Mouse (Mus musculus): Measurements from ENCODE around the gene Cmya5. TPM values are rescaled to one million over a fixed set of nuclear protein-coding genes. Genes with fewer than 3 reads are reported as not detected.
"Not testable (repeated sequence)": the region's sequence is repeated elsewhere in the genome, so short reads cannot be mapped to it uniquely, and the experiment has no call there.

The Cmya5 gene
- polyA plus RNA-seq, 1 experiment from 2014 or later = 0.14 TPM

DNA sequence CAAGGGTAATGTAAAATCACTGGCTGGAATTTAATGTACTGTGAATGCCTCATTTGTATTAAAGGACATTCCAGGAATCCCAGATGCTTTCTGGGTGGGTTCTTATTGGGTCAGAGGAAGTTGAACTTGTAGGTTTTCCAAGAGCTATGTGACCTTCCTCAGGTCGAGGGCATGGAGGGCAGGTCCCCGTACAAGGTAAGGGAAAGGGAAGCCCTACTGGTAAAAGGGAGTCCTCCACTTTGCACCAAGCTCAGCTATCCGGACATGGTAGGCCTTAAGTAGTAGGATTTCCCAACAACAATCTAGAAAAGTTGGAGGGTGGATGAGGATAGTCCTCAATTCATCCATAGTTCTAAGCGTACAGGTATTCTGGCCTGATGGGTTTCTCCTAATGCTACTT is 58.8 kb downstream of the Cmya5 start:
- ATAC-seq (ENCODE audit: low FRiP score) (no peak), DNase-seq (ENCODE audit: low spot score) (no peak)
- Histone ChIP-seq H3K4me3 (ENCODE audit: low read depth, low read length) (no peak overlapping the region), H3K36me3 (ENCODE audit: control insufficient read depth, insufficient read depth, low read length) (no peaks in the 10 kb centered on the region), H3K9me3 (ENCODE audit: control insufficient read depth, low read length) (no peaks in the 10 kb centered on the region), H3K4me2 (replicated peaks; ENCODE audit: low read depth, low read length) (no peak overlapping the region), H3K4me1 (replicated peaks; ENCODE audit: control insufficient read depth, insufficient read depth, low read length) (no peaks in the 10 kb centered on the region), H3K27ac (ENCODE audit: low read depth, low read length) (no peak overlapping the region), H3K9ac (ENCODE audit: low read depth, low read length) (no peak overlapping the region), H3K27me3 (ENCODE audit: control insufficient read depth, insufficient read depth, low read length) (no peaks in the 10 kb centered on the region)
- 81% methylated on average over 4 of the region's 4 CpGs for WGBS

- WGBS = 73% methylated on average over 1 of the region's 1 CpGs
Measured at GRCm38 (mm10) chr13:93082324-93082723, 62.2 kb downstream of the Cmya5 start.

DNA sequence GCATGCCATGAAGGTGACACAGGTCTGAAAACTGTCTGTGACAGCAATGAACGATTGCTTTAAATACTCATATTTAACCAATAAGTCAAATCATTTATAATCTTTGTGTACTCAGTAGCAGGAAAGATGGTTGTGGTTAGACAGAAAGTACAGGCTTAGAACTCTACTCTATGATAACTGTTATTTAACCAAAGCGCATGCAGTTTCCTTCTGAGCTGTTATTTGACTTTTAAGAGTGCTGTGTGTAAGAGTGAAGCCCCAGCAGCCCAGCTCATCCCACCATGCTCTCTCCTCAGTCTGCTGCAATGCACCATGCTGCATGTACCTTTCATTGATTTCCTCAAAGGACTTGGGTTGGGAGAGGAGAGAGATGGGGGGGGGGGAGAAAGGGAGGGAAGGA is 63.7 kb downstream of the Cmya5 start:
- H3K27ac ChIP-seq (ENCODE audit: low read depth, low read length) = no peak overlapping the region
- H3K36me3 ChIP-seq (ENCODE audit: control insufficient read depth, insufficient read depth, low read length) = no peaks in the 10 kb centered on the region
- ATAC-seq (ENCODE audit: low FRiP score) (no peak), DNase-seq (ENCODE audit: low spot score) (no peak)
- H3K4me1 ChIP-seq (replicated peaks; ENCODE audit: control insufficient read depth, insufficient read depth, low read length) = no peaks in the 10 kb centered on the region
- WGBS = 92% methylated on average over 2 of the region's 2 CpGs
- no peaks in the 10 kb centered on the region for H3K9me3 ChIP-seq (ENCODE audit: control insufficient read depth, low read length)
- H3K4me2 ChIP-seq (replicated peaks; ENCODE audit: low read depth, low read length) = no peak overlapping the region
- no peak overlapping the region for H3K9ac ChIP-seq (ENCODE audit: low read depth, low read length)
- no peak overlapping the region for H3K4me3 ChIP-seq (ENCODE audit: low read depth, low read length)
- H3K27me3 ChIP-seq (ENCODE audit: control insufficient read depth, insufficient read depth, low read length) = no peaks in the 10 kb centered on the region

More at GRCm38 (mm10) chr13:93082324-93082723, 62.2 kb downstream of the Cmya5 start:
- H3K4me2 ChIP-seq (replicated peaks; ENCODE audit: low read depth, low read length); H3K9ac ChIP-seq (ENCODE audit: low read depth, low read length); H3K27ac ChIP-seq (ENCODE audit: low read depth, low read length); H3K27me3 ChIP-seq (ENCODE audit: control insufficient read depth, insufficient read depth, low read length); H3K4me1 ChIP-seq (replicated peaks; ENCODE audit: control insufficient read depth, insufficient read depth, low read length); ATAC-seq (ENCODE audit: low FRiP score); H3K9me3 ChIP-seq (ENCODE audit: control insufficient read depth, low read length); DNase-seq (ENCODE audit: low spot score); H3K36me3 ChIP-seq (ENCODE audit: control insufficient read depth, insufficient read depth, low read length); H3K4me3 ChIP-seq (ENCODE audit: low read depth, low read length): not testable (repeated sequence)

GRCm38 (mm10) chr13:93074147-93074641 is 70.3 kb downstream of the Cmya5 start:
- H3K9me3 ChIP-seq (ENCODE audit: control insufficient read depth, low read length) = no peaks in the 10 kb centered on the region
- H3K4me2 ChIP-seq (replicated peaks; ENCODE audit: low read depth, low read length) = no peak overlapping the region
- no peaks in the 10 kb centered on the region for H3K4me1 ChIP-seq (replicated peaks; ENCODE audit: control insufficient read depth, insufficient read depth, low read length)
- 66% methylated on average over 17 of the region's 17 CpGs for WGBS
- H3K27ac ChIP-seq (ENCODE audit: low read depth, low read length) = no peak overlapping the region
- H3K36me3 ChIP-seq (ENCODE audit: control insufficient read depth, insufficient read depth, low read length) = no peaks in the 10 kb centered on the region
- no peak overlapping the region for H3K4me3 ChIP-seq (ENCODE audit: low read depth, low read length)
- no peak overlapping the region for H3K9ac ChIP-seq (ENCODE audit: low read depth, low read length)
- no peaks in the 10 kb centered on the region for H3K27me3 ChIP-seq (ENCODE audit: control insufficient read depth, insufficient read depth, low read length)
- ATAC-seq (ENCODE audit: low FRiP score) (no peak), DNase-seq (ENCODE audit: low spot score) (peak; percentile 10)

DNA sequence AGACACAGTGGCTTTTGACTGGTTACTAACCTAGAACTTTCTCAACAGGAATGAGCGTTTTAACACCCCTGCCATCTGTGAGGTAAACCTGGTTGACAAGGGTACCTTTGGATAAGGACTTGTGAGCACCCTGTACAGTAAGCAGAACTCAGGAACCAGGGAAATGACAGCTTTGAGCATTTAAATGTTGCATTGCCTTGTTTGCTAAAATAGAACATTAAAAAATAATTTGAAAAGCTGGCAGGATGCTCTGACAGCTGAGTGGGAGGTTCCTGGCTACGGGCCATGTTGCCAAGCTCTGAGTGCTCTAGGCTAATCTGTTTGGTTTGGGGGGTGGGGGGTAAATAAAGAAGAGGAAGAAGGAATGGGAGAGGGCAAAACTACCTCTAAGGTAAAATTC is 70.9 kb downstream of the Cmya5 start:
- WGBS = 39% methylated on average over 2 of the region's 2 CpGs
- ATAC-seq (ENCODE audit: low FRiP score) = no peak
- H3K9me3 ChIP-seq (ENCODE audit: control insufficient read depth, low read length) = no peaks in the 10 kb centered on the region

DNA sequence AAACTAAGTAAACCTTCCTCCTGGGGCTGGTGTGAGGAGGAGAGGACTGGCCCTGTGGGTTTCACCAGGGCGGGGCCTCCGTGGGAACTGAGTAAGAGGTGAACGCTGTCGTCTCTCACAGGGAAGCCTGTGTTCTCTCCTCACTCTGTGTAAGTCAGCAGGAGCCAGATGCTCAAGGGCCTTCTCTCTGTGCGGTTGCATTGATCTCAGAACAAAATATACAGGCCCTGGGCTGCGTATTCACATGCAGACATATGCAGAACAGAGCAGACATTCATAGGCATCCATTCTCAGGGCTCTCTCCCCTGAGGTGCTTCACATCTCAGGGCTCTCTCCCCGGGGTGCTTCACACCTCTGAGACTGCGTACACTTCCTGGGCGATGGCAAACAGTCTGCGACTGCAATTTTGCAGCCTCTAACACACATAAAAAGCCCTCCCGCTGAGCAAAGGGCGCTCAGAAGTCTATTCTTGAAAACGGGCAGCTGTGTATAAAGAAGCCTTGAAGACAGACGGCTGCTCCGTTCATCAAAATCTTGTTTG is 71.6 kb downstream of the Cmya5 start:
- no peaks in the 10 kb centered on the region for H3K9me3 ChIP-seq (ENCODE audit: control insufficient read depth, low read length)
- no peaks in the 10 kb centered on the region for H3K36me3 ChIP-seq (ENCODE audit: control insufficient read depth, insufficient read depth, low read length)
- no peaks in the 10 kb centered on the region for H3K4me1 ChIP-seq (replicated peaks; ENCODE audit: control insufficient read depth, insufficient read depth, low read length)
- ATAC-seq (ENCODE audit: low FRiP score) (peak; percentile 72), DNase-seq (ENCODE audit: low spot score) (peak; percentile 33)
- 13% methylated on average over 15 of the region's 15 CpGs for WGBS
- H3K27ac ChIP-seq (ENCODE audit: low read depth, low read length) = no peak overlapping the region
- H3K9ac ChIP-seq (ENCODE audit: low read depth, low read length) = no peak overlapping the region; the same call in 1 of the 2 replicates
- no peaks in the 10 kb centered on the region for H3K27me3 ChIP-seq (ENCODE audit: control insufficient read depth, insufficient read depth, low read length)
- H3K4me2 ChIP-seq (replicated peaks; ENCODE audit: low read depth, low read length) = no peak overlapping the region
- no peak overlapping the region for H3K4me3 ChIP-seq (ENCODE audit: low read depth, low read length)

More for the DNA sequence above, 70.9 kb downstream of the Cmya5 start:
- H3K36me3 ChIP-seq (ENCODE audit: control insufficient read depth, insufficient read depth, low read length) = no peaks in the 10 kb centered on the region
- no peak overlapping the region for H3K4me2 ChIP-seq (replicated peaks; ENCODE audit: low read depth, low read length)
- H3K4me1 ChIP-seq (replicated peaks; ENCODE audit: control insufficient read depth, insufficient read depth, low read length) = no peaks in the 10 kb centered on the region
- DNase-seq (ENCODE audit: low spot score) = peak; percentile 4
- no peaks in the 10 kb centered on the region for H3K27me3 ChIP-seq (ENCODE audit: control insufficient read depth, insufficient read depth, low read length)
- no peak overlapping the region for H3K27ac ChIP-seq (ENCODE audit: low read depth, low read length)
- H3K9ac ChIP-seq (ENCODE audit: low read depth, low read length) = no peak overlapping the region
- H3K4me3 ChIP-seq (ENCODE audit: low read depth, low read length) = no peak overlapping the region

GRCm38 (mm10) chr13:93070406-93070805 is 74.1 kb downstream of the Cmya5 start:
- no peak for ATAC-seq (ENCODE audit: low FRiP score)
- Histone ChIP-seq H3K27me3 (ENCODE audit: control insufficient read depth, insufficient read depth, low read length) (no peaks in the 10 kb centered on the region), H3K4me1 (replicated peaks; ENCODE audit: control insufficient read depth, insufficient read depth, low read length) (no peaks in the 10 kb centered on the region), H3K36me3 (ENCODE audit: control insufficient read depth, insufficient read depth, low read length) (no peaks in the 10 kb centered on the region), H3K4me2 (replicated peaks; ENCODE audit: low read depth, low read length) (no peak overlapping the region), H3K27ac (ENCODE audit: low read depth, low read length) (no peak overlapping the region), H3K4me3 (ENCODE audit: low read depth, low read length) (no peak overlapping the region), H3K9me3 (ENCODE audit: control insufficient read depth, low read length) (no peaks in the 10 kb centered on the region), H3K9ac (ENCODE audit: low read depth, low read length) (no peak overlapping the region)
- peak; percentile 41 for DNase-seq (ENCODE audit: low spot score)
- 44% methylated on average over 8 of the region's 8 CpGs for WGBS

- 59% methylated on average over 4 of the region's 4 CpGs for WGBS
- ATAC-seq (ENCODE audit: low FRiP score) = no peak
- peak; percentile 12 for DNase-seq (ENCODE audit: low spot score)
Measured at GRCm38 (mm10) chr13:93069481-93069880, 75.0 kb downstream of the Cmya5 start.

DNA sequence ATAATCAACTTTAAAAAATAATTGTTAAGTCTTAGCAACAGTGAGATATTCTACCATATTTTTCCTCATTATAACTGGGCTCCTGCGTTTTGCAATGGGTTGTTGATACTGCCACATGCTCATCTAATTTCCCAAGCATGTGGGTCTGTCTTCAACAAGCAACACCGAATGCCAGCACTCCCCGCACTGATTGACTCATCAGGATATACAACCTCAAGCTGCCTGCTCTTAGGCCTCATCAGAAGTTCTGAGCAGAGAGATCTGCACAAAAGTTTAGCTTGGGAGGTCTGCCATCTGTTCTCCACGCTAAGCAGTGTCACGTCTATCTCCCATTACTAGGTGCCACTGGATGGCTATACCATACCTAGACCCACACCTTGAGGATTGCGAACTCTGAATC is 76.2 kb downstream of the Cmya5 start:
- H3K27ac ChIP-seq (ENCODE audit: low read depth, low read length) = no peak overlapping the region
- H3K9ac ChIP-seq (ENCODE audit: low read depth, low read length) = no peak overlapping the region
- no peak overlapping the region for H3K4me2 ChIP-seq (replicated peaks; ENCODE audit: low read depth, low read length)
- ATAC-seq (ENCODE audit: low FRiP score) (no peak), DNase-seq (ENCODE audit: low spot score) (no peak)
- H3K36me3 ChIP-seq (ENCODE audit: control insufficient read depth, insufficient read depth, low read length) = no peaks in the 10 kb centered on the region
- 96% methylated on average over 6 of the region's 6 CpGs for WGBS
- no peak overlapping the region for H3K4me3 ChIP-seq (ENCODE audit: low read depth, low read length)
- no peaks in the 10 kb centered on the region for H3K27me3 ChIP-seq (ENCODE audit: control insufficient read depth, insufficient read depth, low read length)
- H3K4me1 ChIP-seq (replicated peaks; ENCODE audit: control insufficient read depth, insufficient read depth, low read length) = no peaks in the 10 kb centered on the region
- H3K9me3 ChIP-seq (ENCODE audit: control insufficient read depth, low read length) = no peaks in the 10 kb centered on the region

More at GRCm38 (mm10) chr13:93069481-93069880, 75.0 kb downstream of the Cmya5 start:
- H3K9me3 ChIP-seq (ENCODE audit: control insufficient read depth, low read length) = no peaks in the 10 kb centered on the region
- H3K4me3 ChIP-seq (ENCODE audit: low read depth, low read length) = no peak overlapping the region
- no peaks in the 10 kb centered on the region for H3K27me3 ChIP-seq (ENCODE audit: control insufficient read depth, insufficient read depth, low read length)
- no peak overlapping the region for H3K4me2 ChIP-seq (replicated peaks; ENCODE audit: low read depth, low read length)
- H3K27ac ChIP-seq (ENCODE audit: low read depth, low read length) = no peak overlapping the region
- no peak overlapping the region for H3K9ac ChIP-seq (ENCODE audit: low read depth, low read length)
- H3K4me1 ChIP-seq (replicated peaks; ENCODE audit: control insufficient read depth, insufficient read depth, low read length) = no peaks in the 10 kb centered on the region
- no peaks in the 10 kb centered on the region for H3K36me3 ChIP-seq (ENCODE audit: control insufficient read depth, insufficient read depth, low read length)

All from hindbrain, embryonic 11.5 days (tissue).